ENCODE assay signal across 21 mouse cellular contexts in the genomic region with DNA sequence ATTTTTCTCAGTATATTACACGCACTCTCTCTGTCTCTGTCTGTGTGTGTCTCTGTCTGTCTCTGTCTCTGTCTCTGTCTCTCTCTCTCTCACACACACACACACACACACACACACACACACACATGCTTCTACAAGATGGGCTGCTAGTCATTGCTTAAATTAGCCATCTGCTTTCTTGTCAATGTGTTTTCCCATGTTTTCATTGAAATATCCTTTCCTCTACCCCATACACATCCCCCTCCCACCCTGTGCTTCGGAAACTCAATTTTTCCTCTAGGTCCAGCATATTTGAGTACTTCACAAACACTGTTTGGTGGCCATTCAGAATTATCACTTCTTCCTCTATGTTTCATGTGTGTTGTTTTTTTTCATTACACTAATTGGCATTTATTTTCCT.
DNase-seq lines count a peak whose midpoint lies in the region; ATAC-seq and TF ChIP-seq lines count a peak whose summit lies in the region.
"Had no signal": no experiment of that assay in that cellular context is flagged by ENCODE, and none has a peak within 500 bp of the region (broad histone marks: within the 10 kb centered on the region; RNA-seq: fewer than 3 reads in every experiment).

No protein-coding gene starts in this region.

- H3K4me3 ChIP-seq in forebrain, embryonic 15.5 days, result no peak overlapping the region
- no peak overlapping the region for H3K4me3 ChIP-seq in forebrain, embryonic 11.5 days (ENCODE audit: low read depth, low read length)
- no peak overlapping the region for H3K4me3 ChIP-seq in forebrain, postnatal 0 days (ENCODE audit: low read depth, low read length)
- no peak overlapping the region for H3K4me3 ChIP-seq in forebrain, embryonic 12.5 days (replicated peaks)
- no peak overlapping the region for H3K4me3 ChIP-seq in midbrain, embryonic 14.5 days (replicated peaks; ENCODE audit: low read depth, low read length)
- H3K4me3 ChIP-seq: embryonic facial prominence, embryonic 10.5 days; embryonic facial prominence, embryonic 12.5 days had no signal

- DNase-seq in forebrain, embryonic 11.5 days (ENCODE audit: low spot score), result no peak
- peak; percentile 32 for DNase-seq in forebrain, postnatal 0 days
- DNase-seq in brain, embryonic 18.5 days (ENCODE audit: low read depth, low spot score), result peak; percentile 12
- no peak for DNase-seq in midbrain, embryonic 14.5 days
- DNase-seq: adrenal gland, adult 8-10 months; adrenal gland, postnatal 14 days; adrenal gland, postnatal 36 days; cerebellum, adult 11-12 months; cerebellum, adult 2 months; cerebellum, adult 9-10 months; cerebellum, postnatal 10 days; cerebellum, postnatal 25 days had no signal

- H3K27me3 ChIP-seq in forebrain, embryonic 15.5 days, result no peaks in the 10 kb centered on the region
- no peaks in the 10 kb centered on the region for H3K27me3 ChIP-seq in forebrain, embryonic 11.5 days (ENCODE audit: control insufficient read depth, insufficient read depth, low read length)
- no peaks in the 10 kb centered on the region for H3K27me3 ChIP-seq in forebrain, postnatal 0 days (ENCODE audit: insufficient read depth, low read length)
- no peaks in the 10 kb centered on the region for H3K27me3 ChIP-seq in forebrain, embryonic 12.5 days
- H3K27me3 ChIP-seq in midbrain, embryonic 14.5 days (ENCODE audit: control insufficient read depth, insufficient read depth, low read length), result no peaks in the 10 kb centered on the region
- H3K27me3 ChIP-seq: CH12.LX; embryonic facial prominence, embryonic 12.5 days; Patski had no signal

- H3K27ac ChIP-seq in forebrain, embryonic 15.5 days (replicated peaks), result no peak overlapping the region
- no peak overlapping the region for H3K27ac ChIP-seq in forebrain, embryonic 11.5 days (ENCODE audit: low read depth, low read length)
- no peak overlapping the region for H3K27ac ChIP-seq in forebrain, postnatal 0 days (ENCODE audit: low read depth, low read length)
- no peak overlapping the region for H3K27ac ChIP-seq in forebrain, embryonic 12.5 days
- no peak overlapping the region for H3K27ac ChIP-seq in midbrain, embryonic 14.5 days (replicated peaks; ENCODE audit: low read depth, low read length)
- H3K27ac ChIP-seq: embryonic facial prominence, embryonic 10.5 days; embryonic facial prominence, embryonic 12.5 days had no signal

- no peaks in the 10 kb centered on the region for H3K36me3 ChIP-seq in forebrain, embryonic 15.5 days
- no peaks in the 10 kb centered on the region for H3K36me3 ChIP-seq in forebrain, embryonic 11.5 days (ENCODE audit: control insufficient read depth, insufficient read depth, low read length)
- H3K36me3 ChIP-seq in forebrain, postnatal 0 days (ENCODE audit: insufficient read depth), result no peaks in the 10 kb centered on the region
- no peaks in the 10 kb centered on the region for H3K36me3 ChIP-seq in forebrain, embryonic 12.5 days (replicated peaks)
- no peaks in the 10 kb centered on the region for H3K36me3 ChIP-seq in midbrain, embryonic 14.5 days (ENCODE audit: control insufficient read depth, insufficient read depth, low read length)
- H3K36me3 ChIP-seq: embryonic facial prominence, embryonic 10.5 days; embryonic facial prominence, embryonic 12.5 days; G1E had no signal

- ATAC-seq in forebrain, embryonic 15.5 days (replicated peaks), result peak; percentile 67
- no peak for ATAC-seq in forebrain, embryonic 11.5 days (replicated peaks; ENCODE audit: low FRiP score)
- peak; percentile 89 for ATAC-seq in forebrain, postnatal 0 days
- ATAC-seq in forebrain, embryonic 12.5 days (ENCODE audit: low FRiP score), result no peak
- no peak for ATAC-seq in midbrain, embryonic 14.5 days (ENCODE audit: low FRiP score, low TSS enrichment)
- ATAC-seq: activated CD4-positive, CD25-positive, alpha-beta regulatory T cell, adult 4 months; CD4-positive, CD25-positive, alpha-beta regulatory T cell, adult 4 months; Patski had no signal

- H3K4me2 ChIP-seq in forebrain, embryonic 15.5 days (replicated peaks), result no peak overlapping the region
- no peak overlapping the region for H3K4me2 ChIP-seq in forebrain, embryonic 11.5 days (ENCODE audit: low read depth, low read length, severe bottlenecking)
- H3K4me2 ChIP-seq in forebrain, postnatal 0 days (ENCODE audit: low read depth), result no peak overlapping the region
- no peak overlapping the region for H3K4me2 ChIP-seq in forebrain, embryonic 12.5 days
- no peak overlapping the region for H3K4me2 ChIP-seq in midbrain, embryonic 14.5 days (ENCODE audit: low read length)
- H3K4me2 ChIP-seq: embryonic facial prominence, embryonic 12.5 days had no signal

- no peak overlapping the region for H3K9ac ChIP-seq in forebrain, embryonic 15.5 days (replicated peaks)
- no peak overlapping the region for H3K9ac ChIP-seq in forebrain, embryonic 11.5 days (ENCODE audit: low read length)
- no peak overlapping the region for H3K9ac ChIP-seq in forebrain, postnatal 0 days
- H3K9ac ChIP-seq in forebrain, embryonic 12.5 days, result no peak overlapping the region
- no peak overlapping the region for H3K9ac ChIP-seq in midbrain, embryonic 14.5 days (replicated peaks; ENCODE audit: low read length)
- H3K9ac ChIP-seq: embryonic facial prominence, embryonic 12.5 days had no signal

- 74% methylated on average over 2 of the region's 2 CpGs for WGBS in forebrain, embryonic 15.5 days
- WGBS in forebrain, embryonic 11.5 days, result 83% methylated on average over 2 of the region's 2 CpGs
- WGBS in forebrain, postnatal 0 days, result 69% methylated on average over 2 of the region's 2 CpGs
- WGBS in forebrain, embryonic 12.5 days, result 93% methylated on average over 2 of the region's 2 CpGs
- 89% methylated on average over 2 of the region's 2 CpGs for WGBS in midbrain, embryonic 14.5 days

- no peak for TF ChIP-seq CTCF in forebrain, postnatal 0 days (IDR thresholded peaks at IDR 0.05; ENCODE audit: low read depth)

- H3K9me3 ChIP-seq in forebrain, embryonic 15.5 days, result no peaks in the 10 kb centered on the region
- no peaks in the 10 kb centered on the region for H3K9me3 ChIP-seq in forebrain, embryonic 11.5 days (ENCODE audit: control insufficient read depth, low read length)
- H3K9me3 ChIP-seq in forebrain, postnatal 0 days (ENCODE audit: low read length), result no peaks in the 10 kb centered on the region
- H3K9me3 ChIP-seq in forebrain, embryonic 12.5 days, result no peaks in the 10 kb centered on the region
- H3K9me3 ChIP-seq in midbrain, embryonic 14.5 days (ENCODE audit: control insufficient read depth, low read length), result no peaks in the 10 kb centered on the region
- H3K9me3 ChIP-seq: embryonic facial prominence, embryonic 10.5 days; embryonic facial prominence, embryonic 12.5 days; G1E had no signal

- no peaks in the 10 kb centered on the region for H3K4me1 ChIP-seq in forebrain, embryonic 15.5 days
- no peaks in the 10 kb centered on the region for H3K4me1 ChIP-seq in forebrain, embryonic 11.5 days (replicated peaks; ENCODE audit: control insufficient read depth, insufficient read depth, low read length)
- H3K4me1 ChIP-seq in forebrain, postnatal 0 days (ENCODE audit: insufficient read depth), result no peaks in the 10 kb centered on the region
- no peaks in the 10 kb centered on the region for H3K4me1 ChIP-seq in forebrain, embryonic 12.5 days
- no peaks in the 10 kb centered on the region for H3K4me1 ChIP-seq in midbrain, embryonic 14.5 days (ENCODE audit: control insufficient read depth, insufficient read depth, low read length)
- H3K4me1 ChIP-seq: embryonic facial prominence, embryonic 10.5 days; embryonic facial prominence, embryonic 12.5 days had no signal

Comparison
In these comparisons a context has a peak if more than half of its experiments do, and no peak if none do; other contexts are left out.
1. ATAC-seq: peak in forebrain, embryonic 15.5 days (single experiment) and forebrain, postnatal 0 days (single experiment); none in forebrain, embryonic 11.5 days (single experiment), forebrain, embryonic 12.5 days (single experiment) and midbrain, embryonic 14.5 days (single experiment).
2. DNase-seq: peak in forebrain, postnatal 0 days (single experiment) and brain, embryonic 18.5 days (single experiment); none in forebrain, embryonic 11.5 days (single experiment) and midbrain, embryonic 14.5 days (single experiment).